Mouse (Mus musculus) ES-Bruce4 (cell line): ENCODE measurements around the gene Ripply1.

ENCODE experiments used
- CTCF ChIP-seq: IDR thresholded peaks from one replicate; pipeline ENCODE4 v1.8.1; 2011; ENCODE audit warnings: low read depth, low read length
- EP300 ChIP-seq: IDR thresholded peaks from 2 replicates; pipeline ENCODE4 v1.6.1; 2011; ENCODE audit warnings: low read depth, low read length; ENCODE audit not compliant: insufficient read depth
- POLR2A ChIP-seq: IDR thresholded peaks from one replicate; pipeline ENCODE4 v1.8.1; 2011; ENCODE audit warnings: low read length; ENCODE audit not compliant: insufficient read depth

DNA sequence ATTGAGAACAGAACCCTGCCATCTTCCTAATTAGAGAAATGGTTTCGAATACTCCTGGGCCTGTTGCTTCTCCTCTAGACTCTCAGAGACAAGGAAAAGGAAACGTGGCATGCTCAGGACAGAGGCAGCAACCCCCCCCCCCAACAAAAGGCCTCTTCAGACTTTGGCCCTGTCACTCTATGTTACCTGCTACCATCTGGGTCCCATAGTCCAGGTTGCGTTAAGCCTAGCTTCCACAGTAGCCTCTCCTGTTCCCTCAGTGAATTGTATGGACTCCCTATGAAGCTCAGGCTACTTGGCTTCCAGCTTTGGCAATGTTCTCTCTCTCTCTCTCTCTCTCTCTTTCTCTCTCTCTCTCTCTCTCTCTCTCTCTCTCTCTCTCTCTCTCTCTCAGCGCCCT is 590 bp downstream of the Ripply1 start:
- TF ChIP-seq CTCF (no peak), POLR2A (no peak), EP300 (no peak)
